ENCODE assay signal across 8 mouse cellular contexts in the genomic region with DNA sequence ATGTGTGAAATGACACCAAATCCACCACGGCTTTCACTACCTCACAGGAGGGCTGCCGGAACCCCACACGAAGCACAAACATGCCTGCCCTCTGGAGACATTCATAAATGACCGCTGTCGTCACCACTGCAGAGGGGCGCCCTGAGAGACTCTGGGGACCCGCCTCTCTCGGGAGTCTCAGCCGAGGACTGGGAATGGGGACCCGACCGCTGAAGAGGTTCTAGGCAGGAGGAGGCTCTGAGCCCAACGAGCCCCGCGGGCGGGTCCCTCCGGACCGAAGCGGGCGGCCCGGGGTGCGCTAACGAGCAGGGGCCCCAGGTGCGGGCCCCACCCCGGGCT. TPM values are rescaled to one million over a fixed set of nuclear protein-coding genes. Genes with fewer than 3 reads are reported as not detected.
A peak's percentile ranks its signal among the peaks of the same experiment; 100 is the strongest.
DNase-seq lines count a peak whose midpoint lies in the region; ATAC-seq and TF ChIP-seq lines count a peak whose summit lies in the region.

No protein-coding gene starts in this region.

- no peaks in the 10 kb centered on the region for H3K36me3 ChIP-seq in kidney, embryonic 16.5 days (ENCODE audit: insufficient read depth, low read length)
- H3K36me3 ChIP-seq in forebrain, embryonic 15.5 days, result no peaks in the 10 kb centered on the region
- no peaks in the 10 kb centered on the region for H3K36me3 ChIP-seq in liver, embryonic 14.5 days (replicated peaks; ENCODE audit: control insufficient read depth, insufficient read depth, low read depth)
- H3K36me3 ChIP-seq in stomach, embryonic 14.5 days (ENCODE audit: control insufficient read depth, insufficient read depth, low read length), result no peaks in the 10 kb centered on the region

- H3K9ac ChIP-seq in kidney, embryonic 16.5 days (replicated peaks; ENCODE audit: low read length), result peak overlapping the region; percentile 72
- peak overlapping the region; percentile 79 for H3K9ac ChIP-seq in forebrain, embryonic 15.5 days (replicated peaks)
- H3K9ac ChIP-seq in liver, embryonic 14.5 days (replicated peaks), result peak overlapping the region; percentile 78
- H3K9ac ChIP-seq in stomach, embryonic 14.5 days (replicated peaks; ENCODE audit: low read depth, low read length), result peak overlapping the region; percentile 33; the same call in 1 of the 2 replicates

- H3K4me1 ChIP-seq in kidney, embryonic 16.5 days (ENCODE audit: insufficient read depth, low read length), result peaks cover 44% of the 10 kb centered on the region
- peaks cover 56% of the 10 kb centered on the region for H3K4me1 ChIP-seq in forebrain, embryonic 15.5 days
- peaks cover 59 to 72% of the 10 kb centered on the region in 2 experiments for H3K4me1 ChIP-seq in liver, embryonic 14.5 days (replicated peaks; ENCODE audit: control insufficient read depth in 2 of 2, insufficient read depth in 2 of 2, low read length in 1 of 2)
- peaks cover 28% of the 10 kb centered on the region for H3K4me1 ChIP-seq in stomach, embryonic 14.5 days (ENCODE audit: control insufficient read depth, insufficient read depth, low read length)

- peak overlapping the region; percentile 66 for H3K4me3 ChIP-seq in kidney, embryonic 16.5 days (ENCODE audit: low read length)
- H3K4me3 ChIP-seq in forebrain, embryonic 15.5 days, result peak overlapping the region; percentile 52
- peak overlapping the region; percentile 58 to 64 for H3K4me3 ChIP-seq in liver, embryonic 14.5 days (ENCODE audit: insufficient read depth in 1 of 2, low read depth in 2 of 2, low read length in 2 of 2)
- peak overlapping the region; percentile 54 for H3K4me3 ChIP-seq in stomach, embryonic 14.5 days (ENCODE audit: low read depth, low read length)

- no peak for DNase-seq in kidney, postnatal 25 days
- peak; percentile 37 for DNase-seq in R1 (ENCODE audit: low read depth, low spot score)
- DNase-seq in liver, embryonic 14.5 days (ENCODE audit: low read depth in 3 of 3, low spot score in 3 of 3), result peak in 1 of 3 experiments; percentile 12
- no peak for DNase-seq in urinary bladder, adult 18-20 months (ENCODE audit: low spot score in 2 of 2)
- no peak for DNase-seq in adrenal gland, postnatal 25 days

- no peak for TF ChIP-seq EP300 in liver, embryonic 14.5 days (IDR thresholded peaks at IDR 0.05; ENCODE audit: low read depth)

- ATAC-seq in kidney, embryonic 16.5 days (ENCODE audit: low FRiP score, low TSS enrichment), result peak; percentile 20
- peak; percentile 39 for ATAC-seq in forebrain, embryonic 15.5 days (replicated peaks)
- ATAC-seq in liver, embryonic 14.5 days (ENCODE audit: insufficient read depth), result no peak; the same call in 1 of the 2 replicates
- peak; percentile 23 for ATAC-seq in stomach, embryonic 14.5 days (ENCODE audit: insufficient number of reproducible peaks, insufficient read depth, low FRiP score, low read depth)

- peak overlapping the region; percentile 54 for H3K27ac ChIP-seq in kidney, embryonic 16.5 days (ENCODE audit: low read length)
- peak overlapping the region; percentile 95 for H3K27ac ChIP-seq in forebrain, embryonic 15.5 days (replicated peaks)
- H3K27ac ChIP-seq in liver, embryonic 14.5 days, result peak overlapping the region; percentile 67
- 0 out of 2 replicates have a peak overlapping the region, but pooled peaks have one; percentile 18 for H3K27ac ChIP-seq in stomach, embryonic 14.5 days (ENCODE audit: low read length)

- H3K4me2 ChIP-seq in kidney, embryonic 16.5 days (replicated peaks; ENCODE audit: low read depth, low read length), result peak overlapping the region; percentile 99
- H3K4me2 ChIP-seq in forebrain, embryonic 15.5 days (replicated peaks), result peak overlapping the region; percentile 77
- peak overlapping the region; percentile 77 for H3K4me2 ChIP-seq in liver, embryonic 14.5 days (ENCODE audit: low read depth)
- H3K4me2 ChIP-seq in stomach, embryonic 14.5 days (replicated peaks; ENCODE audit: low read depth, low read length), result peak overlapping the region; percentile 84

- H3K9me3 ChIP-seq in kidney, embryonic 16.5 days (ENCODE audit: low read length), result no peaks in the 10 kb centered on the region
- H3K9me3 ChIP-seq in forebrain, embryonic 15.5 days, result no peaks in the 10 kb centered on the region
- H3K9me3 ChIP-seq in liver, embryonic 14.5 days (ENCODE audit: control insufficient read depth, low read length), result no peaks in the 10 kb centered on the region
- no peaks in the 10 kb centered on the region for H3K9me3 ChIP-seq in stomach, embryonic 14.5 days (ENCODE audit: control insufficient read depth, low read depth, low read length)

- no peak for TF ChIP-seq CTCF in liver, embryonic 14.5 days (IDR thresholded peaks at IDR 0.05; ENCODE audit: low read depth)

- under 1% methylated on average over 18 of the region's 24 CpGs for WGBS in kidney, embryonic 16.5 days
- 0% methylated on average over 23 of the region's 24 CpGs for WGBS in forebrain, embryonic 15.5 days
- 1% methylated on average over 24 of the region's 24 CpGs for WGBS in liver, embryonic 14.5 days (ENCODE audit: insufficient replicate concordance)
- under 1% methylated on average over 24 of the region's 24 CpGs for WGBS in stomach, embryonic 14.5 days

- H3K27me3 ChIP-seq in kidney, embryonic 16.5 days (ENCODE audit: insufficient read depth, low read length), result no peaks in the 10 kb centered on the region
- no peaks in the 10 kb centered on the region for H3K27me3 ChIP-seq in forebrain, embryonic 15.5 days
- no peaks in the 10 kb centered on the region for H3K27me3 ChIP-seq in liver, embryonic 14.5 days (ENCODE audit: control insufficient read depth, insufficient read depth, low read length)
- no peaks in the 10 kb centered on the region for H3K27me3 ChIP-seq in stomach, embryonic 14.5 days (ENCODE audit: control insufficient read depth, insufficient read depth, low read length)

RNA-seq across cellular contexts. Expression of gene 4930404H24Rik, which starts 0.4 kb away (rescaled TPM):
- polyA plus RNA-seq in kidney, embryonic 16.5 days (2015; fragmentation: Nextera tagmentation; extraction: Ambion mirVana), result not detected in 2 replicates
- not detected in 2 replicates for polyA plus RNA-seq in forebrain, embryonic 15.5 days (2015; fragmentation: Nextera tagmentation; extraction: Ambion mirVana)
- not detected in 2 replicates for polyA plus RNA-seq in liver, embryonic 14.5 days (2012; rRNA removed)
- not detected in 2 replicates for polyA plus RNA-seq in liver, embryonic 14.5 days (2014; fragmentation: Nextera tagmentation; extraction: Ambion mirVana)
- polyA plus RNA-seq in stomach, embryonic 14.5 days (2014; fragmentation: Nextera tagmentation; extraction: Ambion mirVana), result not detected in 2 replicates
- not detected in 2 replicates for total RNA-seq in adrenal gland, postnatal 25 days (2021)

RNA-seq across cellular contexts. Expression of gene Nol4l, which starts 37.6 kb away (rescaled TPM):
- polyA plus RNA-seq in kidney, embryonic 16.5 days (2015; fragmentation: Nextera tagmentation; extraction: Ambion mirVana), result 13.8 and 17.1 TPM in 2 replicates
- polyA plus RNA-seq in forebrain, embryonic 15.5 days (2015; fragmentation: Nextera tagmentation; extraction: Ambion mirVana), result 44.1 and 44.8 TPM in 2 replicates
- 5.7 and 6.0 TPM in 2 replicates for polyA plus RNA-seq in liver, embryonic 14.5 days (2012; rRNA removed)
- 3.7 and 4.4 TPM in 2 replicates for polyA plus RNA-seq in liver, embryonic 14.5 days (2014; fragmentation: Nextera tagmentation; extraction: Ambion mirVana)
- polyA plus RNA-seq in stomach, embryonic 14.5 days (2014; fragmentation: Nextera tagmentation; extraction: Ambion mirVana), result 14.6 and 17.7 TPM in 2 replicates
- total RNA-seq in adrenal gland, postnatal 25 days (2021), result 12.7 and 16.1 TPM in 2 replicates

Comparison
In these comparisons a context has a peak if more than half of its experiments do, and no peak if none do; other contexts are left out.
1. H3K27ac ChIP-seq: peak in every context shown above with its lines; median percentile 95 in forebrain, embryonic 15.5 days; 67 in liver, embryonic 14.5 days; 54 in kidney, embryonic 16.5 days; 18 in stomach, embryonic 14.5 days.